Mouse (Mus musculus) CH12F3 (cell line): ENCODE data around the gene Olfr787.

ENCODE experiments used
- in situ Hi-C: fragments of 300-500 bp; cut with MboI; formaldehyde crosslinking; loops from 2 replicates; pipeline ENCODE4 v1.14.3; 2020; ENCODE audit warnings: low sequenced_read_pairs

Olfr787 gene

DNA sequence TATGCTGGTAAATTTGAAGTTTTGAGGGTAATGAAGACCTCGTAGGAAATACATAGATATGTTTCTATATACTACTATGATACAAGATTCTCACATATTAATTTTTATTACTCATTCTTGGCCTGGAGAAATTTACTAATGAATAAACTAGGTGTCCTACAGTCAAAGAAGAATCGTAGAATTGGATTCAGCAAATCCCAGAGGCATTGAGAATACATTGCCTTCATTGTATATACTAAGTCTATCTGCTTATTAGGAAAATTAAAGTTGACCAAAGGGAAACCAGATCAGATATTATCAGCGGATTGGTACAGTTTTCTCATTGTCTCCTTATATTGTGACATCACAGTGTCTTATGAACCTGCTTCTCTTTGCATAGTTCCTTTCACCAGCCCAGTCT is at the start of gene Olfr787:
TSS of gene Olfr787 (plus strand) at position 301 of the 400 bp plus-strand sequence.
- in situ Hi-C loops: no loop called here

DNA sequence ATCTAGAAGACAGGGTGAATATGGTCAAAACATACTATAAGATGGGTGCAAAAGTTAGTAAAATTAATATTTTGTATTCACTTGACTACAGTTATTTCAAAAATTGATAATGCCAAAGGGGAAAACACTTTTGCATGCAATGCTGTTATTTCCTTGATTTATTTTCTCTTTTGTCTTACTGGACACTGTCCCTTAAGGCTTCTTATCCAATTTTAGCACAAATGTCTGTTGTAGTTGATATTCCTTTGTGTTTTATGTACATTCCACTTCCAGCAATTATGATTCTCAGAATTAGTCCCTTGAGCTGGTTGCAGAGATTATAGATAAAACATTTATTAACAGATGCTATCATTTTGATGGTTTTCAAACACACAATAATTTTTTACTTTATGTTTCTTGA is 34.7 kb upstream of the Olfr787 start, which contains the start of gene Olfr786:
TSS of gene Olfr786 (plus strand) at position 301 of the 400 bp plus-strand sequence.
- in situ Hi-C loops: no loop called here

DNA sequence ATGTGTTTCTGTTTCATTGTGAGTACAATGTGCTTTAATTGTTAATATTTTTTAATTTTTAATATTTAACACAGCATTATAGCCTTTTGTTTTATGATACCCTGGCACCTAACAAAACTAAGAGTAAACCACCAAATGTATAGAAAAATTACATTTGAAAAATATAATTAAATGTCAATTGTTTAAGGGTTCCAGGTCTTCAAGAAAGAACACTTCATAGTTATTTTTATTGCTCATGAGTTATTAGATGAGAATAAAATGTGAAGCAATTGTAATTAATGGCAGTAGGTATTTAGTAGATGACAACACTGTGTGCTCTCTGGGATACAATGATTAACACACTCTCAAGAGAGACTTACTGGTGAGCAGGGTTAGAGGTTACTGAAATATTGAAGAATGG is 9.0 kb downstream of the Olfr787 start, which contains the start of gene Olfr788:
TSS of gene Olfr788 (plus strand) at position 301 of the 400 bp plus-strand sequence.
- in situ Hi-C loops: no loop called here

DNA sequence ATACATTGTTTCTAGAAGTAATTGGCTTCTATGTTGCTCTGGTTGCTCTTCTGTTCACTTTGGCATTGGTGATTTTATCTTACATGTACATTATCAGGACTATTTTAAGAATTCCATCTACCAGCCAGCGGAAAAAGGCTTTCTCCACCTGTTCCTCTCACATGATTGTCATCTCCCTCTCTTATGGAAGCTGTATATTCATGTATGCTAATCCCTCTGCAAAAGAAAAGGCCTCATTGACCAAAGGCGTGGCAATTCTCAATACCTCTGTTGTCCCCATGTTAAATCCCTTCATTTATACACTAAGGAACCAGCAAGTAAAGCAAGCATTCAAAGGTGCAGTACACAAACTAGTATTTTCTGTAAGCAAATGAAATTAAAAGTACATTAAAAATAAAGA is 11.6 kb downstream of the Olfr787 start:
- in situ Hi-C loops: no loop called here

DNA sequence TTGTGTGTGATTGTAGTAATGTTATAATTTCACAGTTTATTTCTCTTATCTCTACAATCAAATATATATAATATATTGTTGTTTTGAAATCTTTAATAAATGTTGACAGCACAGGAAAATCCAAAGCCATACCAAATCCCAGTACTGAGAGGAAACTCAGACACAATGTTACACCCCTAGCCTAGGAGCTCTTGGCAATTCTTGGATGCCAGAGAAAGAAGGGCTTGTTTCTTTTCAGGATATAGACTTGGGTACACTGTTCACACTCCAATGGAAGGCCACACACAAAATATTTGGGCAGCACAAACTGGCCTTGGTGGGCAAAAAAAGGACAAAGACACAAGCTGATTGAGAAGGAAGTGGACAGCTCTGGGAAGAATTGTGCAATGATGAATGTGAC is 12.1 kb downstream of the Olfr787 start:
- in situ Hi-C loops: no loop called here

DNA sequence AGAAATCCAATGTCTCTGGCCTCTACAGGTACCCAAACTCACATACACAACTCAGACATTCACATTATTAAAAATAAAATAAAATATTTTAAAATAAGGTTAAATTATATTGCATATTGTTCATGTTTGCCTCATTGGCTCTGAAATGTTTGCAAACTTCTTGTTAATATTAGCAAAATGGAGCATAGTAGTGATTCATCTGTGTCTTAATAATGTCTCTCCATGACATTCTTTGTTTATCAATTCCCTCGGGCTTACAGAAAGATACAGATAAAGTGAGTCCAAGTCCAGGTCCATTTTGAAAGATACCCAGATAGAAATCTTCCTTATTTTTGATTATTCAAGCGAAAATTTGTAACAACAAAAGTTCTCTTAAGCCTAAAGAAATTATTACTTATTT is 22.8 kb downstream of the Olfr787 start, which contains the start of gene Olfr789:
TSS of gene Olfr789 (plus strand) at position 301 of the 400 bp plus-strand sequence.
- in situ Hi-C loops: no loop called here

DNA sequence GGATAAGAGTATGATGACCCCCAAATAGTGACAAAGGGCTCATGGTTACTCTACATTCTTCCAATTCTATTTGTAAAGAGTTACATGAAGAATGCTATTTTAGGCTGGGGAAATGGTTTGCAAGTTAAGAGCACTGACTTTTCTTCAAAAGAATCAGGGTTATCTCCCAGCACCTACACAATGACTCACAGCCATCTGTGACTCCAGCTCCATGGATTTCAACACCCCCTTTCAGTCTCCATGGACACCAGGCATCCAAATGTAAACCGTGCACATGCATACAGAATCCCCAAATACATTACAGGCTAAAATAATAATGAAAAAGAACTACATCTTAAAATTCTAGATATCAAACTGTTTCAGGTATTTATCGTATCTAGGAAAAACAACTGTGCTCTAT is 28.4 kb downstream of the Olfr787 start:
- in situ Hi-C loops: no loop called here

DNA sequence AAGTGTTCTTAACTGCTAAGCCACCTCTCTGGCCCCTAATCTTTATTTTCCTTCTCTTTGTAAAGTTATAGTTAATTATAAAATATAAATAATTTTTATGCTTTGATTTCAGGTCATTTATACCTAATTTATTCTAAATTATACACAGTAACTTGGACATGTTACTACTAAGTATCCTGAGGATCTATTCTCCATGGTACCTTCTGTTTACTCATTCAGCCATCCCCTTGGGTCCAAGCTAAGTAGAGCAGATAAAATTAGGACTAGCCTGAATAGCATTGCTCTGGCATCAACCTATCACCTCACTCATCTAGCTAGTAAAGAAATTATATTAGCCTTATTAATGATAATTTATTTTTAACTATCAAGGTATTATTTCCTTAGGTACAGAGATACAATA is 36.5 kb downstream of the Olfr787 start, which contains the start of gene Olfr790:
TSS of gene Olfr790 (plus strand) at position 301 of the 400 bp plus-strand sequence.
- in situ Hi-C loops: no loop called here
